Mouse (Mus musculus): ENCODE measurements around the gene Fam189a1.

The Fam189a1 gene

DNA sequence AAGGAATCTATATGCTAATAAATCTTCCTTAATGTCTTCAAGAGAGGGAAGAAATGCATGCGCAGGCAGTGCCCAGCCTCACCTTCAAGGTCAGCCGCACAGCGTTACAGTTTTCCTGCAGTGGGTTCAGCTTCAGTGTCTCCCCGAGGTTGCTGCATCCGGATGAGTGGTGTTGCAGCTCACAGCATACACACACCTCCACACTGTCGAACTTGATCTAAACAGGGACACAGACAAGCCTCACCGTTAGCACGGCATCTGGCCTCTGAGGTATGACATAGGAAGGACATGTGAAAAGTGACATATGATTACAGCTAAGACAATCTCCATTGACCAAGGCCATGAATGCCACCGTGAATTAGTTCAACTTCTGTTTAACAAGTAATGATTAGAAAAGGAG is 336.7 kb downstream of the Fam189a1 start:
- DNase-seq (ENCODE audit: low read depth) = no peak

DNA sequence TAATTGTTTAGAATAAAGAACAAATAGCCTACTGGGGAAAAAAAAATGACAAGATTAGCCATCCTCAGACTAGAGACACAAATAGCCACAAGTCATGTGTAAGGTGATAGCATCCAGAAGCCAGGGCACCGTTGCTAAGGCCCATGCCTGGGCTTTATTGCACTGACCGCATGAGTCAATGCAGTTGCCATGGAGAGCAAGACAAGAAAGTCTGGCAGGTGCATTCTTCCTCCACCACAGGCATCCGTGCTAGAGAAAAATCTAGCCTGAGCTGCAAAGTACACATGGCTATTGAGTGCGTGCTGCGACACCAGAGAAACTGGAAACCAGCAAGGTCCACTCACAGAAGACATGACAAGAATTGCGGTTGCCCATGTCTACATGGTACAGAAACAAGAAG is 347.5 kb downstream of the Fam189a1 start:
- no peak for DNase-seq (ENCODE audit: low read depth)

DNA sequence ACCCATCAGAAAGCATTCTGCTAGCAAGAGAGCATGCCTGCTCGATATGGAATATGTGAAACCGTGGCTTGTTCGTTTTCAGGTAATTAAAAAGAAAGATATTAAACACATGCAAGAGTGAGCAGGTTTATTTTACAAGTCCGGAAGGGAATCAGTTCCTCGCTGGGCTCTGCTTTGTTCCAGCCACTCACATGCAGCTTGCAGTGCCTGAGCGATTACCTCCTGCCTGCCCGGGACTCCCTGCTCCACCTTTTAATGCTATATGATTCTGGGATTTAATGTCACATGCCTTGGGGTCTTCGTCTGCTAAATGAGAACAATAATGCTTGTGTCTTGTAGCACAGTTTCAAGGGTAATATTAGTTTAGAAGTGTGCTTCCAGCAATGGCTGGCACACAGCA is 351.3 kb downstream of the Fam189a1 start:
- no peak for DNase-seq (ENCODE audit: low read depth)

DNA sequence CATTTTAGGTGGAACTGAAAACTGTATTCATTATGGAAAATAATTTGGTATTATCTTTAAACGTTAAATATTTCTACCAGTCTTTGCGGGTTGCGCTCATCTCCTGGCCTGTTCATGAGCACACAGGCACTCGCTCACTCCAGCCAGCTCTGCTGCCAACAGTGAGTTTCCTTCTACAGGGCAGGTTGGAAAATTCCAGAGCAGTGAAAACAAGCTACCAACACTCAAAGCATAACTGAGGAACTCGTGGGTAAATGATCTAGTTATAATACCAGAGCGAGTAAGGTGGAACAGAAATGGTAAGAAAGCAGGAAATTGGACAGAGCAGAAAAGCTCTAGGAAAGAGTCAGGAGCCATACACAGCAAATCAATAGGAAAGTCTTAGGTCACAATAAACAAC is 360.8 kb downstream of the Fam189a1 start:
- DNase-seq (ENCODE audit: low read depth) = no peak

DNA sequence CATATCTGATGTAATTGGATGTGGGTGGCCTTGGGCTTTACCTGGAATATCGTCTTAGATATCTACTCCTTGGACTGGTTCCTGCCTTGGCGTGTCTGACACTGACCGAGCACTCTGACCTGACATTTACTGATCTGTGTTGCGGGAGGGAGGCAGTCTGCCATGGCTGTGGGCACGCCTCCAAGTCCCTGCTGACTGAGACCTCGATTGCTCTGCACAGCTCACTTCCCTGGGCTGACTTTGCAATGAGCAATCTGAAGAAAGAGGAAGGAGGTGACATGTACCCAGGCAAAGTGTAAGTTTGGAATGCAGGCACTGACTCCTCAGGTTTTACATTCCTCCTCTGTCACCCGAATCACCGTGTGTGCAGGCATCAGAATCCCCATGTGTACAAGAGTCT is 364.3 kb downstream of the Fam189a1 start:
- DNase-seq (ENCODE audit: low read depth) = no peak

DNA sequence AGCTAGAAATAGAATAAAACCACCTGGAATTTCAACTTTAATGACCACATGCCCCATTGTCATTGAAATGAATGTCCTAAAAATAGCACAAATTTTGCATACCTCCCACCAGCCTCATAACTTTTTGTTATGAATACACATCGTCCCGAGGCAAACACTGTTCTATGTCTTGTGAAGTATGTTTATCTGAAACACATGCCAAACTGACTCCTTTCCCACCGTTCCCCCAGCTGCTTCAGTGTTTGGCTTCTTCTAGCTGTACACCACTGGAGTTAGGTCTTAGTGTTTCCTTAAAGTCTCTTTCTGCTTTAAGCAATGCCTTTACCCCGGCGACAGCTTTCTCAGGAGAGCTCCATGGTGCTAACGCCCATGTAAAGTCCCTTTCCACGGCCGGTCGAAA is 365.2 kb downstream of the Fam189a1 start:
- DNase-seq (ENCODE audit: low read depth) = no peak

DNA sequence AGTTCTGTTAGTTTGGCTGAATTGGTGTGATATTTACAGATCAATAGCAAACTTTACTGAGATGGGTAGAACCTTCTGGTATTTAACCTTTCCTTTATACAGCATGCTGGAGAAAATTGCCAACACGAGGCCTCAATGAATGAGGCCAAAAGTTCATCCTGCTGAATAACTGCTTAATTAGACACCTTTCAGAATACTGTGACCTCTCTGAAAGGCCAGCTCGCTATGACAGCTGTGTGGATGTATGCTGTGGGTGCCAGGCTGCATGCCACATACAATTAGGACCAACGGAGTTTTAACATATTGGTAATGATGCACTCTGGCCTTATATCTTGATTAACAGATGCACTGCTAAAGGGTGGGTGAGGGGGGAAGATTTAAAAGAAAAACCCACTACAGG is 371.3 kb downstream of the Fam189a1 start:
- DNase-seq (ENCODE audit: low read depth) = no peak

DNA sequence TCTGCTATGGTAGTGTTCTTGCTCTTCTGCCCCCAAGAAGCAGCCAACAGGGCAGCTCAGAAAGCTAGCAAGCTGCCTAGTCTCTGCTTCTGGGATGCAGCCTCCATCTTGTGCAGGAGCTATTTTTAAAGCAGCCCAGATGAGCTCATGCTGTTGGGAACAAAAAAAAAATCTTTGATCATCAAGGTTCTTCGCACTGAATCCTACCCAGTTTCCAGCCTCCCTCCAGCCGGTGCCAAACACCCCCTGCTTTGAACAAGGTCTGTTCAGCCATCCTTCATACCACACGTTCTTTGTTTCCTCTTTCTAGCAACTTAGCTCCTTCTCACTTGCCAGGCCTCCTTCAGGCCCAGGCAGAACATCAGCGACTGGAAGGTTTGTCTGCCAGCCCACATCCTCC is 376.9 kb downstream of the Fam189a1 start:
- DNase-seq (ENCODE audit: low read depth) = no peak

DNA sequence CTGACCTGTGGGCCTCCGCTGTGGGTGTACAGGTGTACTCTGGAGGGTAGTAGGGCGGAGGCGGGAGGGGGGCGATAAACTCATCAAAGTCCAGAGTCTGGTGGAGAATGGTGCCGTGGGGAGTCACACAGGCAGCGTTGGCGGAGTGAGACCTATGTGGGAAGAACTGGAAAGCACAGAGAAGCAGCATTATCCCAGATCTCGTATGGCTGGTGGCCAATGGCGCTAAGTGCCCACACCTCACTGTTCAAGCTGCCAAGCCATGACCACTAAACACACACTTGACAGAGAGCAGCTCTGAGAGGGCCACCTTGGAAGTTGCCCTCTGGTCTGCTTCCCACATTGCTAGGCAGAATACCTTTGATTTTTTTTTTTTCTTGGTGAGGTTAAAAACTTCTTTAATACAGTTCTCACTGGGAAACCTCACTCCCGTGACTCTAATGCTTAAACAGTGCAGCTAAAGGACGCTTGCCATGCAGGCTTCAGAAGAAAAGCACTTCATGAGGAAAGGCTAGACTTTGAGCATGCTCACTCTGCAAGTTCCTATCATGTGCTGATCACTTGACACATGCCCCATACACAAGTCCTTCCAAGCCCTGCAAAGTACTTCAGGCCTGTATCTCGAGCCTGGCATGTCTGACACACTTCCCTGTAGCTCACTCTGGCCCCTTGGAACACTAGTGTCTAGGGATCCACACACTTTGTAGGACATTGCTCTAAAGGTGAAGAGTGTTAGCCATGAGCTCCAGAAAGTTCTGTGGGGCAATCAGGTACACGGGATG is 379.5 kb downstream of the Fam189a1 start:
- DNase-seq (ENCODE audit: low read depth) = no peak

DNA sequence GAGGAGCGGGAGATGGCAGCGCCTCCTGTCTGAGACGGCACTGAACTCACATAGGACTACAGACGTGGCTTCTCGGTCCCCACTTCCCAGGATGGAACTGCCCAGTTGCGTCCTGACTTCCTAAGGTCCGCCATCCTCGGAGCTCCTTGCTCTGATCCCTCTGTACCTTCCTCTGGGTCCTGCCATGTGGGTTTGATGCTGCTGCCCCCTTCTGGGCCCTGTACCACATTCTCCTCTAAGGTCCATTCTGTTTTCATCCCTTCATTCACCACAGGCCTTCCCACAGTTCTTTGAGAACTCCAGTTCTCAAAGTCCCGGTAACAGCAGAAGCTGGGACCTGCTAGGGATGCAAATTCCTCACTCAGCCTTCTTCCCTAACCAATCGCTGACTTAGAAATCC is 382.9 kb downstream of the Fam189a1 start:
- DNase-seq (ENCODE audit: low read depth) = no peak

DNA sequence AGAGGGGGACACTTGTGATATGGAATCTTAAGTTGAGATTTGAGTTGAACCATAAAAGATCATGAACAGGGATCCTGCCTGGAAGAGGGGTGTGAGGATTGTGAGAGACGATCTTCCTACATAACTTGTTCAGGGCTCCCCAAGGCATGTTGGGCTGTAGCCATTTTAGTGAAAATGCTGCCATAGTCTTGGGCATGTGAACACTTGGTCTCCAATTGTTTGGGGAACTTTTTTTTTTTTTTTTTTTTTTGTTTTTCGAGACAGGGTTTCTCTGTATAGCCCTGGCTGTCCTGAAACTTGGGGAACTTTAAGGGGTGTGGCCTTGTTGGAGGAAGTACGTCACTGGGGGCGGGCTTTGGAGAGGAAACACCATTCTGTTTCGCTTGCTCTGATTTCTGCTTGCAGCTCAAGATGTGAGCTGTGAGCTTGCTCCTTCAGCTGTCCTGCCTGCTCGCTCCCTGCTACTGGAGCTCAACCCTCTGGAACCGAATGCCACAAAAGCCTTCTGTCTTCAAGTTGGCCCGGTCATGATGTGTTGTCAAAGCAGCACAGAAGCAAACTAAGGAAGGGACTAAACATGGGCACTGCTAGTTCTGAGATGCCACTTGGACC is 385.5 kb downstream of the Fam189a1 start:
- no peak for DNase-seq (ENCODE audit: low read depth)

DNA sequence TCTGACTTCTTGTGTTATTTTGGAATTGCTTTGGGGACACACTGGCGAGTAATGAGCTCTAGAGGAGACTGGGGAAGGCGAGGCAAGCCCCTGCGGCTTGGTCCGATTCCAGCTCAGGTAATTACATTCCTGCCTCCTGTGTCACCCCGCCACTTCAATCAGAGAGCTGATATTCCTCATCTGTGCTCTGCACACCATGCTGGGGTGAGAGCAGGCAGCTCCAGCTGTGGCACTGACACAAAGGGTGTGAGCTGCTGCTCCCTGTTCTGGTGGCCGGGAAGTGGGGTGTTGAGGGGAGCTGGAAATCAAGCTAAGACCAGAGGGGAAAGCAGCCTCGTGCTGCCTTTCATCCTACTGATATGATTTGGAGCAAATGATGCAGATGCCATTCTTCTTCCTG is 386.6 kb downstream of the Fam189a1 start:
- no peak for DNase-seq (ENCODE audit: low read depth)

DNA sequence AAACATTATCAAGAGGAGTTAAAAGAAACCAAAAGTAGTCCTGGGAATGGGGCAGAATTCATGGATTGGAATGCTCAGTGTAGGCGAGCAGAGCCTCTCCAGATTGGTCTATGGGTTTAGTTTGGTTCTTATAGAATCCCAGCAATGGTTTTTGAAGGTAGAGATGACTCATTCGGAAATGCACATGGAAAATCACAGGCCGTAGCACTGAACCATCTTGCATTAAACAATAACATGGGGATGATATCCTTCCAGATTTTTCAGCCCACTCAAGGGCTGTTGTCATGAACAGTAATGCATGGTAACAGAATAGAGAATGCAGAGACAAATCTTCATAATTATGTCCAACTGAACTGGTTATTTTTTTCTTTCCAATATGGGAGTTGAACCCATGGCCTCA is 390.8 kb downstream of the Fam189a1 start:
- DNase-seq (ENCODE audit: low read depth) = no peak

DNA sequence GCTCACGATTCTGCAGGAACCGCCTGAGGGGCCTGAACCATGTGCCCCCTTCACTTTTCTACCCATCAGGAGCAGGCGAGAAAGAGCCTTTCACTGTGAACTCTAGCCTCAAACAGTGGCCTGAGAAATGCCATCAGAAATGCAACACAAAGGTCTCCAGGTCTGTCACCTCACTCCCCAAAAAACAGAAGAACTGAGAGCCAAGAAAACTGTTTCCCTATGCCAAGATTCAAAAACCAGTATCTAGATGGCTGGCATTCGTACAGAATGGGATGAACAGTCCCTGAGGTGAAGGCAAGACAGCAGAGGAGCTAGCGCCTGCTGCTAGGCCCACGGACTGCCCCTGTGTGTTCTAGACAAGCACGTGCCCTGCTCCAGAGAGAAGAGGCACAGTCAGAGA is 401.2 kb downstream of the Fam189a1 start:
- DNase-seq (ENCODE audit: low read depth) = no peak

DNA sequence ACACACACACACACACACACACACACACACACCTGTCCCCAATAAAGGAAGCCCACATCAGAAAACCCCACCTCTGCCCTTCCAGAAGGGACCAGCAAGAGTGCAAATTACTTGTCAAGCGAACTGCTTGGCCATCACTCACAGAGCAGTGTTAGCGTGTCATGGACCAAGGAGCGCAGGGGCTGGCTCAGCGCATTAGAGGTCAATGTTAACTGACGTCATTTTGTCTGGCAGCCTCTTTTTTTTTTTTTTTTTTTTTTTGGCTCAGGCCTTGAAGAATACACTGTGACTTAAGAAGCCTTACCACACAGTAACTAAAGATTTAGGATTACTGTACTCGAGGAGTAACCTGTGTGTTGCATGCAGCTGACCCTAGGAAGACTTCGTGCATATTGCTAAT is 402.2 kb downstream of the Fam189a1 start:
- DNase-seq (ENCODE audit: low read depth) = no peak

DNA sequence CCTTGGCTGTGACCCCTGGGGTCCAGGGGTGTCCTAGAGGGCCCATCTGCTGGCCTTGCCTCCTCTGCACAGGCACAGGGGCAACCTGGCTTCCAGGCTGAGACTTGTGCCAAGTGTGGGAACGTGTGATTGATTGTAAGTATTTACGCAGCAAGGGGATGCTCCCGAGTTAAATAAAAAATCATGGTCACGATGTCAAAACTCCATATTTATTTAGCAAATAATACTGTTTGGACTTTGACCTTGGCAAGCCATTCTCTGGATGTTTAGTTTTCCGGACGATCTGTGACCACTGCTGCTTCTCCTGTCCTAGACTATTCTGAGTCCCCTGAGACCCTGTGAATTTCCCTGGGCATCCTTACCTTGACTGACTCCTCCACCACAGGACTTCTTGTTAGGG is 402.7 kb downstream of the Fam189a1 start:
- no peak for DNase-seq (ENCODE audit: low read depth)

DNA sequence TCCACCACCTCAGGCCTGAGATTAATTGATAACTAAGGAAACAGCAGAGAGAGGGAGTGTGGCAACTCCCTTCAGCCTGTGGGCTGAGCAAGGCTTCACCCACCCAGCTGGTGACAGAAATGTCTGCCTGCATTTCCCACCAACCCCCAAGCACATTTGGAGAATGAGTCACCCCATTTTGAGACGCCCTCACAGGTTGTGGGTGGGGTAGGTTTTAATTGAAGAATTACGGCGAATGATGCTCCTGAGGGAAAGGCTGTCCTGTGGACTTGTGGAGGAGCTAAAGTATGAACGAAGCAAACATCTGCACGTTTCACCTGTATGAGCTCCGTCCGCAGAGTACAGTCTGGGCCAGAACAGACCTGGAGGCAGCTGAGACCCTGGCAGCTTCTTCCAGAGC is 404.2 kb downstream of the Fam189a1 start:
- DNase-seq (ENCODE audit: low read depth) = no peak

DNA sequence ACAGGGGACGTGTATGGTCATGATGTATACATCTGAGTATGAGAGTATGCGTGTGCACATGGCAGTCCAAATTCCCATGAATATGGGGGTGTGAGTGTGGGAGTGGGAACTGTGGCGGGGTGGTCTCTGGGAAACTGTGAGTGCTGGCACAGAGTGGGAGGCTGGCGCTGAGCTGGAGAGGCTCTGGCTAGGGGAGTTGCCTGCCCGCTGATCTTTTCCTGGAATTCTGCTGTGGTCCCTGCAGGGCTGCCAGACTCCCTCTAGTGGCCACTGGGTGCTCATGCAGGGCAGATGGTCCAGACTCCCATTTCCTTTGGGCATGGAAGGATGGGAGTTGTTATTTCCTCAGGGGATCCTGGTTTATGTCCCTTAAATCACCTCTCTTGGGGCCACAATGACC is 404.9 kb downstream of the Fam189a1 start:
- no peak for DNase-seq (ENCODE audit: low read depth)

DNA sequence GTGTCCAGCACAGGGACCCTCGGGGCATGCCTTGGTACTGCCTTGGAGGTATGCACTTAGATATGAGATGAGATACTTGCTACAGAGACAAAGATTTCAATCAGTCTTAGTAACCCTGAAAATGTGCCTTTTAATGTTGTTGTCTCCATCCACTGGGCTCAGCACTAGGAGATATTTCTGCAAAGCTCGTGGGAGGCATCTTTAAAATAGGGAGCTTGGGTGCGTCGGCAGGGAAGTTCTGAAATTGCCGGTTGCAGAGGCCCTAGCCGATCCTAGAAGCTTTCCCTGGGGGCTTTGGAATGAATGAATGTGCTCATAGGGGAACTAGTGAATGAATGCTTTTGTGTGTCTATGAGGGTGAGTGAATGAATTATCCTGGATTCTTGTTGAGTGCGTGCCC is 412.8 kb downstream of the Fam189a1 start:
- DNase-seq (ENCODE audit: low read depth) = no peak

DNA sequence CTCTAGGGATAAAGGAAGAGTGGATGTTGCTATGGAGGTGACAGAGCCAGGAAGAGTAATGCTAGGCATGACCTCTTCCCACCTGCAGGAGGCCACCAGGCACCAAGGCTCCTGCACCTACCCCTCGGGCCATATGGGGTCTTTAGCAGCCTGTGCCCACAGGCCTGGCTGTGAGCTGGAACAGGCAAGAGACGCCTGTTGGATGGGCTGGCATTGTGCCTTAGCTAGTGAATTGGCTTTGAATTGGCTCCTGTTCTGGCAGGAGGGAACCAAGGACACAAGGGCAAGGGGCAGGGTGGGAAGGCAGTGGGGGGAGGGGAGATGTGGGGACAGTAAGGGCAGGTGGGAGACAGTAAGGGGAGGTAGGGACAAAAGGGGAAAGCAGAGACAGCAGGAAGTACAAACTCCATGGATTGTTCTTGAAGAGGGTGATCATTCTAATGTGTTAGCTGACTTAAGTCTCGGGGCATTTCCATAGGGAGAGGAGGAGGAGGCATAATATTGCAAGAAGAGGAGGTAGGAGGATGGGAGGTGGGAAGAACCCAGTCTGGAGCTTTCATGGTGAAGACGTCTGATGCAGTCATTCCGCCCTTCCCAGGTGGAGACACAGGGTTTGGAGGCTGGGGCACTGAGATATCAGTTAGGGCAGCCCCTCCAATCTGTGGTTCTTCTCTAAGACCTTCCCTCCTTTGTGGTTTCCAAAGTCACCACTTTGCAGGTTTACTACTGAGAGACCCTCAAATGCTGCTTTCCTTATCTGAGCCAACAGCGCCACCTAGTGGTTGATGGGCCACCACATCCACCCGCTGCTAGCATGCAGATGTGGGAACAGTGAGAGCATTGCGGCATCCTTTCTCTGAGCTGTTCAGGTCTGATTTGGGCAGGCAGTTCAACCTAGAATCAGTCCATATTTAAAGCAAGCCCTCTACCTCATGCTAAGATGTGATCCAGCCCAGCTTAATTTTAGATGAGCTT is 414.8 kb downstream of the Fam189a1 start:
- DNase-seq (ENCODE audit: low read depth) = peak; percentile 43

DNA sequence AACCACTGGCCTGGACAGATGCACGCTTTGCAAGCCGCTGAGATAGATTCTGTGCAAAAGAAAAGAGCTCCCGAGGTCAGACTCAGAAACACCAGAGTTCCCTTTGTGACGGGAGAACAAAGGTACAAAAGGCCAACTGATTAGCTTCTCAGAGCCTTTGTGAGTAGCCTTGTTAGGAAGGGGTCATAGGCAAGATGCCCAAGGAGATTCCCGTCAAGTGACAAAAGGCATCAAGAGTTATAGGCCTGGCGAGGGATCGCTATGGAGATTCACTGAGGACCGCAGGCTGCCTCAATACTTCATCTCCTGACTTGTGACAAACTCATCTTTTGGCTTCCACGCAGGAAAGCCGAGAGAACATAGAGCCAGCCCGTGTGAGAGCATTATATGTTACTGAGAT is 417.2 kb downstream of the Fam189a1 start:
- DNase-seq (ENCODE audit: low read depth) = no peak

DNA sequence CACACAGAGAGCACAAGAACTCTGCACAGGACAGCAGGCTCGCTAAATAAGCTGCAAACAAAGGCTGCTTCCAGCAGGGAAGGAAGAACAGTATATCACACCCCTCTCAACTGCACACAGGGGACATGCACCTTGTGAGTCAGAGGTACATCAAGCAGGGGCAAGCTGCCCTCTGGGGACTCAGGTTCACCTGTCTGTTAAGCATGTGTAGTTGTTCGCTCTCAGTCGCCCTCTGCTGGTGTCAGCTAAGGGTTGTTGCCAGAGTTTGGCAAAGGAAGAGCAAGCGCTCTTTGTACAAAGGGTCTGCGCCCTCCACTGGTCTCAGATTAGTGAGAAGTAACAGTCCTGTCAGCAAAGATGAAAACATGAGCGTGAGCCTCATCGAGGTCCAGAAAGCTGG is 426.6 kb downstream of the Fam189a1 start:
- peak; percentile 13 for DNase-seq (ENCODE audit: low read depth)

DNA sequence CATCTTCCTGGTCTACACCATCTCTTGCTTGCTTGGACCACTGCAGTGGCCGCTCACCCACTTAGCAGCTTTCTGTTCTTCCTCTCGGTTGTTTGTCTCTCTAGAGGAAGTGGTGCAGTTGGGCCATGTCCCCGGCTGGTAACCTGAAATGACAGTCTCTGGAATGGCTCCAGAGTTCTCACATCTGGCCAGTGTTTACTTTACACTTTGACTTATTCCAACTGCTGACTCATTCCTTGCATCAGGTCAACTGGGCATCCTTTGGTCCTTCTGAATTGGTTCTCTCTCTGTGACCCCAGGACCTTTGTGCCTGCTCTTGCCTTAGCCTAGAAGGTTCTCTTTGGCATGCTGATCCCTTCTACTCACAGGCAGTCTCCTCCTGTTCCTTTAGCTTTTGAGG is 427.6 kb downstream of the Fam189a1 start:
- no peak for DNase-seq (ENCODE audit: low read depth)

Measured in c-Kit-positive CD71-negative TER-119-negative erythroid progenitor cells, embryonic 14.5 days (primary cell).